Mouse (Mus musculus) T-cell, adult 2 months (primary cell): ENCODE measurements around the gene Mtcl1.

ENCODE experiments used
- DNase-seq: peaks from one replicate; pipeline ENCODE4 v3.0.0; 2022; ENCODE audit warnings: low spot score

Gene Mtcl1

GRCm38 (mm10) chr17:66362287-66363016 is 87.1 kb downstream of the Mtcl1 start:
- no peak for DNase-seq

GRCm38 (mm10) chr17:66358026-66358978 is 91.2 kb downstream of the Mtcl1 start:
- DNase-seq: no peak

GRCm38 (mm10) chr17:66357171-66358025 is 92.2 kb downstream of the Mtcl1 start:
- no peak for DNase-seq

- DNase-seq: no peak
Measured at GRCm38 (mm10) chr17:66353907-66354306, 95.6 kb downstream of the Mtcl1 start.

GRCm38 (mm10) chr17:66352847-66353643 is 96.5 kb downstream of the Mtcl1 start:
- DNase-seq: no peak

- no peak for DNase-seq
Measured at GRCm38 (mm10) chr17:66352219-66352618, 97.3 kb downstream of the Mtcl1 start.

GRCm38 (mm10) chr17:66350689-66351088 is 98.9 kb downstream of the Mtcl1 start:
- DNase-seq: no peak

- DNase-seq: no peak
Measured at GRCm38 (mm10) chr17:66350127-66350526, 99.4 kb downstream of the Mtcl1 start.

GRCm38 (mm10) chr17:66346378-66346777 is 103.2 kb downstream of the Mtcl1 start:
- no peak for DNase-seq

- DNase-seq: no peak
Measured at GRCm38 (mm10) chr17:66345680-66346079, 103.9 kb downstream of the Mtcl1 start.

- DNase-seq: no peak
Measured at GRCm38 (mm10) chr17:66342932-66343331, 106.6 kb downstream of the Mtcl1 start.

GRCm38 (mm10) chr17:66341670-66342069 is 107.9 kb downstream of the Mtcl1 start:
- DNase-seq: no peak

GRCm38 (mm10) chr17:66340798-66341197 is 108.8 kb downstream of the Mtcl1 start:
- DNase-seq: no peak

- no peak for DNase-seq
Measured at GRCm38 (mm10) chr17:66337929-66338328, 111.6 kb downstream of the Mtcl1 start.

- DNase-seq: no peak
Measured at GRCm38 (mm10) chr17:66335568-66335967, 114.0 kb downstream of the Mtcl1 start.

GRCm38 (mm10) chr17:66334894-66335293 is 114.7 kb downstream of the Mtcl1 start:
- no peak for DNase-seq

GRCm38 (mm10) chr17:66331207-66331606 is 118.3 kb downstream of the Mtcl1 start:
- DNase-seq: no peak

- no peak for DNase-seq
Measured at GRCm38 (mm10) chr17:66326552-66327045, 123.0 kb downstream of the Mtcl1 start.

GRCm38 (mm10) chr17:66326204-66326545 is 123.4 kb downstream of the Mtcl1 start:
- no peak for DNase-seq

- DNase-seq: no peak
Measured at GRCm38 (mm10) chr17:66325440-66326203, 123.9 kb downstream of the Mtcl1 start.
